Mouse (Mus musculus): ENCODE measurements at regions not wholly inside any gene's neighbourhood (a gene's known extent, or its start where the extent isn't known, plus 50 kb on each side); places are given as distances from the start of the nearest gene placed in this dataset.
"Not testable (repeated sequence)": the region's sequence is repeated elsewhere in the genome, so short reads cannot be mapped to it uniquely, and the experiment has no call there.

DNA sequence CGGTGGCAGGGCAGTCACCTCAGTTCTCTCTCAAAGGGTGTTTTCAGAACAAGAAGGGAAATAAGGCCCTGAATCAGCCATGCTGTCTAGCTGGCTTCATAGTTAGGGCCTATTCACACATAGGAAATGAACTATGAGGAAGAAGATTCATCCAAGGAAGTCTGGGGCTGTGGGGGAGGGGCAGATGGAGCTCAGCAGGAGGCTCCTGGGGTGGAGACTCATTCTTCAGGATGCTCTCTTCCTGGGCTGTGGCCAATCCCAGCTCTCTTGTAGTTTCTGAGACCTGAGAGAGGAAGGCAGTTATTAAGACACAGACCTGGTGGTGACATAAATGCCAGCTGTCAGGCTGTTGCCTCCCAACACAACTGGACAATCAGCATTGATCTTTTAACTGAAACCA, 149.4 kb upstream of the Speer4f2 start:
- H3K4me2 ChIP-seq (replicated peaks) = not testable (repeated sequence)

DNA sequence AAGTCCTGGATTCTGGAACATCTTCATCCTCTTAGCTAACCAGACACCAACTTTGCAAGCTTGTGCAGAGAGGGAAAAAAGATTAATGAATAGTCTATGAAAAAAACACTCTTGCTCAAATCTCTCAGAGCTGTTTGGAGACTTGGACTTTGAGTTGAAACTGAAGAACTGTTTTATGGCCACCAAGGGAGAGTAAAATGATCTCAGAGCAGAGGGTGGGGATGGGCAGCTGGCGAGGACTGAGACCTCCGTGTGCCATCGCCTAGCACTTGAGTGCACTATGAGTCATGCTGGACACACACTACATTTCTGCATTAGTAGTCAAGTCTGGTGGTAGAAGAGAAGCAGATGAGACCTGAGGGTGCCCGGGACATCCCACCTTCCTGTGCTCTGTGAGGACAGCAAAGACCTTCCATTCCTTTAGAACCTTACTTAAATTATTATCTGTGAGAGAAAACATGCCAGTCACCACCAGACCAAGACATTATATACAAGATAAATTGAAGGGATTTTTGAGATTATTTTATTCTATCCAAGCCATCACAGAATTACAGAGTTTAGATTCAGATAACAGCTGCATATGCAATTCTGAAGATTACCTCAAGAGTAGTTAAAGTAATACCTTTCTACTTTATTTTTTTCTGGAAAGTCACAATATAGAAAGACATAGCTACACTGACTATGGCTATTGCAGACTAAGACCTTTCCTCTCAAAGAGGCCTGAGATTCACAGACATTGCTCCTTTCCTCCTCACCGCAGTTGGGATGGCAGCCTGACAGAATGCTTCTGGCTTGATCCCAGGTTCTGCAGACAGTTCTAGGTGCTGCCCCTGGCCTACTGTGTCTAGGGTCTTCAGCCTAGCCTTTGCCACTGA, 125.0 kb upstream of the Speer4f2 start:
- Histone ChIP-seq H3K4me3 (replicated peaks) (no peak overlapping the region), H3K9me3 (no peaks in the 10 kb centered on the region), H3K27me3 (no peaks in the 10 kb centered on the region), H3K9ac (replicated peaks) (no peak overlapping the region), H3K27ac (no peak overlapping the region), H3K4me2 (replicated peaks) (no peak overlapping the region), H3K4me1 (replicated peaks) (no peaks in the 10 kb centered on the region), H3K36me3 (no peaks in the 10 kb centered on the region)
- 94% methylated on average over 5 of the region's 5 CpGs for WGBS
- no peak for ATAC-seq

More for the DNA sequence above, 149.4 kb upstream of the Speer4f2 start:
- not testable (repeated sequence) for H3K9ac ChIP-seq (replicated peaks); H3K4me3 ChIP-seq (replicated peaks); H3K9me3 ChIP-seq; H3K27me3 ChIP-seq; H3K27ac ChIP-seq; H3K36me3 ChIP-seq; ATAC-seq; H3K4me1 ChIP-seq (replicated peaks)
- 84% methylated on average over 1 of the region's 1 CpGs for WGBS

DNA sequence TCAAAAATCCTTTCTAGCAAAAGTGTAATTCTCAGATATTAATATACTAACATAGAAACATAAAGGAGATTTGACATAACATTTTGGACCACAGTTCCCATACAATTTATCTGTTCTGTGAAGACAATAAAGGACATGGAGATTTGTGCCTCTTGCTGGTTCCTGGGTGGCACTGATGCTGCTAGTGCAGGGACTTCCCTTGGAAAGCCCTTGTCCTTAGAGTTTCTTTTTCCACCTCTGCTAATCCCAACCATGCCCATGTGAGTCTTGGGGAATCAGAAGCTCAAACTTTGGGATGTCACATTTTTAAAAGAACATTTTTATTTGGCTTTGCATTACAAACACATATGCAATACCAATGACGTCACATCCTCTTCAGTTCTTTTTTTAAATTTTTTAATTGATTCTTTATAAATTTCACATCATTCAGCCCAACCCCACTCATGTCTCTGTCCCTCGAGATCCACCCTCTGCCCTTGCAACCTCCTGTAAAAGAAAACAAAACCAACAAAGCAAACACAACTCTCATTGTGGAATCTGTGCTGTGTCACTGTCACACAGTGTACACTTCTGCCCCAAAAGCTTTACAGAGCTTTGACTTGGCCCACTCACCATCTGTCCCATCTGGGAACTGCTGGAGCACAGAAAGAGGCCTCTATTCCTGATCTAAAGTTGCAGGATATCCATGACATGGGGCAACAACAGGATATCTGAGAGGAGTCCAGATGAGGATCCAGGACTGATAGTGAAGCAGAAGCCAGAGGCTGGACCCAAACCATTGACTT, 112.2 kb upstream of the Speer4f2 start:
- H3K9ac ChIP-seq (replicated peaks) = no peak overlapping the region
- no peak for ATAC-seq
- no peaks in the 10 kb centered on the region for H3K4me1 ChIP-seq (replicated peaks)
- H3K27ac ChIP-seq = no peak overlapping the region
- H3K4me2 ChIP-seq (replicated peaks) = no peak overlapping the region
- no peaks in the 10 kb centered on the region for H3K9me3 ChIP-seq
- H3K27me3 ChIP-seq = no peaks in the 10 kb centered on the region
- no peak overlapping the region for H3K4me3 ChIP-seq (replicated peaks)
- 78% methylated on average over 2 of the region's 2 CpGs for WGBS
- H3K36me3 ChIP-seq = no peaks in the 10 kb centered on the region

DNA sequence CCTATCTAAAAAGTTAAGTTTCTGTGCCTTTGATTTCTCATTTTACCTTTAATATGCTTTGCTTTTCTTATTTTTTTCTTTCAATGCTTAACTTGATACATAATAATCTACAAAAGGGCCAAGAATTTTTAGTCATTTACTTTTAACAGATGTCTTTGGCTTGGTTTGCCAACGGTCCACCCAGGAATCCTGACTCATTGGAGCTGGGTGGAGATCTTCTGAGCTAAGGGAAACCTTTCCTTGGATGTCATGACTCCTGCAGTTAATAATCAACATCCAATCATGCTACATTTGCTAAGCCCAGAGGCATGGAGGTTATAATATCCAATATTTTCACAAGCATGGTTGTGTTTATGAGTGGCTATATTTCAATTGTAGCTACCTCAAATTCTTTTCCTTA, 110.9 kb upstream of the Speer4f2 start:
- WGBS = 91% methylated on average over 1 of the region's 1 CpGs
- Histone ChIP-seq H3K9ac (replicated peaks) (no peak overlapping the region), H3K36me3 (no peaks in the 10 kb centered on the region), H3K27ac (no peak overlapping the region), H3K4me2 (replicated peaks) (no peak overlapping the region), H3K4me3 (replicated peaks) (no peak overlapping the region), H3K9me3 (no peaks in the 10 kb centered on the region), H3K27me3 (no peaks in the 10 kb centered on the region), H3K4me1 (replicated peaks) (no peaks in the 10 kb centered on the region)
- no peak for ATAC-seq

DNA sequence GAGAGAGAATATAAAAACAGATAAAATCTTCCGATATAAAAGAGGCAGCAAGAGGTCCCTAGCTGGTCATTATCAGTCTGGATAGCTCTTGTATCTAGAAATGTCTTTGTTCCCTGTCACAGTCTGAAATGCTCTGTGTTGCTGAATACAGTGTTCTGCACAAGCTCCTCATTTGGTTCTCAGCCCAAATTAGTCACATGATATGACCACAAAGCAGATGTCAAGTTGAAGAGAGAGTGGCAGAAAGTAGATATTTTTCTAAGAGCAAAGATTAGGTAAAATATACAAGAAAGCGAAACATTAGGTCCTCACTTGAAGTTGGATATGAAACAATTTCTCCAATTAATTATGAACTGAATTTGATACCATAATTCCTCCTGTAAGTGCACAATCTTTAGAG, 101.8 kb upstream of the Speer4f2 start:
- no peaks in the 10 kb centered on the region for H3K27me3 ChIP-seq
- no peaks in the 10 kb centered on the region for H3K4me1 ChIP-seq (replicated peaks)
- ATAC-seq = no peak
- no peaks in the 10 kb centered on the region for H3K9me3 ChIP-seq
- no peak overlapping the region for H3K4me2 ChIP-seq (replicated peaks)
- H3K36me3 ChIP-seq = no peaks in the 10 kb centered on the region
- no peak overlapping the region for H3K27ac ChIP-seq
- H3K9ac ChIP-seq (replicated peaks) = no peak overlapping the region
- 93% methylated on average over 2 of the region's 2 CpGs for WGBS
- no peak overlapping the region for H3K4me3 ChIP-seq (replicated peaks)

DNA sequence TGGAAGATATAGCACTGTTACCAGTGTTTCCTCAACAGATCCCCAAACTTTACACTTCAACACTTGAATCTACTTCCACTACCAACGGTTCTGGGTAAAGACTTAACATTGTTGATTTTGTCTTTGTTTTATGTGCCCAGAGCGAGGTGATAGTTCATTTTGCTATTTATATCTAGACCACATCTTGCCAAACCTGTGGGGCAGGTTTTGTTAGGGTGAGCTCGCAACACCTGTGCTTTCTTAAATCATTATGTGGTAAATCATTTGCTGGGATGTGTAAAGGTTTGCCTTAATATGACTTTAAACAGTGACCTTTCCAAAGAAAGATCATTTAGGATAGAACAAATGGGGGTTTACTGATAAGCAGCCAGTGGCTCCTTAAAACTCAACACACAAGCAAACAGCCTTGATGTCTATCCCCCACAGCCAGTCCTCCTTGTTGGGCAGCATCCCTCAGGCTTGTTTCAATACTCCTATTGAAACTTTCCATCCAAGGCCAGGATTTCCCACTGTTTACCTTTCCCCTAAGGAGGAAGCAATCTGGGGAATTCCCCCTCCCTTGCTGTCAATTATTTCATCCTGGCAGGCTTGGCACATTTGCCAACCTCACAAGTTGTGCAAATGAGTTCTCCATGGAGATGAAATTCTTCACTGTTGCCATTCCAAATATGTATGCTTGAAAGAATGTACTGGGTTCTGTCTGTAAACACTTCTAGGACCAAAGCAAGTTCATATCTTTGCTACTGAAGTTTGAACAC, 101.1 kb upstream of the Speer4f2 start:
- no peak overlapping the region for H3K27ac ChIP-seq
- H3K9me3 ChIP-seq = no peaks in the 10 kb centered on the region
- no peak overlapping the region for H3K4me2 ChIP-seq (replicated peaks)
- H3K27me3 ChIP-seq = no peaks in the 10 kb centered on the region
- no peaks in the 10 kb centered on the region for H3K4me1 ChIP-seq (replicated peaks)
- ATAC-seq = no peak
- H3K9ac ChIP-seq (replicated peaks) = no peak overlapping the region
- 89% methylated on average over 3 of the region's 3 CpGs for WGBS
- H3K36me3 ChIP-seq = no peaks in the 10 kb centered on the region
- no peak overlapping the region for H3K4me3 ChIP-seq (replicated peaks)

DNA sequence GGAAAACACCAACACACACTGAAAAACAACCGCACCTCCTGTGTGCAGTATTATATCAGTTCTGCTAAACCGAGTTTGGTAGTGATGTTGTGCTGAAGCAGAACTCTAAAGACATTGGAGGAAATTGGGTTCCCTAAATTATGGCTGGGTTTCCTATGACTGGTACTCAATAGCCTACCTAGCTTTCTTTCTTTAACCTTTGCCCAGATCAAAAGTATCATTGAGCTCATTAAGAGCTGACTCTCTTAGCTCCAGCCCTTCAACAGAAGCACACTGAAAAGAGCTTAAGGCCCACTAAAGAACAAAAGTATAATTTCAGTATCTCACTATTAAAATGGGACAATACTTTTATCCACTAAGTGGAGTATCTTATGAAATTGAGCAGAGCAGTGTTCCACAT, 97.6 kb upstream of the Speer4f2 start:
- ATAC-seq = no peak
- Histone ChIP-seq H3K4me3 (replicated peaks) (no peak overlapping the region), H3K9ac (replicated peaks) (no peak overlapping the region), H3K9me3 (no peaks in the 10 kb centered on the region), H3K36me3 (no peaks in the 10 kb centered on the region), H3K4me1 (replicated peaks) (no peaks in the 10 kb centered on the region), H3K27ac (no peak overlapping the region), H3K4me2 (replicated peaks) (no peak overlapping the region), H3K27me3 (no peaks in the 10 kb centered on the region)
- WGBS = 95% methylated on average over 2 of the region's 2 CpGs

DNA sequence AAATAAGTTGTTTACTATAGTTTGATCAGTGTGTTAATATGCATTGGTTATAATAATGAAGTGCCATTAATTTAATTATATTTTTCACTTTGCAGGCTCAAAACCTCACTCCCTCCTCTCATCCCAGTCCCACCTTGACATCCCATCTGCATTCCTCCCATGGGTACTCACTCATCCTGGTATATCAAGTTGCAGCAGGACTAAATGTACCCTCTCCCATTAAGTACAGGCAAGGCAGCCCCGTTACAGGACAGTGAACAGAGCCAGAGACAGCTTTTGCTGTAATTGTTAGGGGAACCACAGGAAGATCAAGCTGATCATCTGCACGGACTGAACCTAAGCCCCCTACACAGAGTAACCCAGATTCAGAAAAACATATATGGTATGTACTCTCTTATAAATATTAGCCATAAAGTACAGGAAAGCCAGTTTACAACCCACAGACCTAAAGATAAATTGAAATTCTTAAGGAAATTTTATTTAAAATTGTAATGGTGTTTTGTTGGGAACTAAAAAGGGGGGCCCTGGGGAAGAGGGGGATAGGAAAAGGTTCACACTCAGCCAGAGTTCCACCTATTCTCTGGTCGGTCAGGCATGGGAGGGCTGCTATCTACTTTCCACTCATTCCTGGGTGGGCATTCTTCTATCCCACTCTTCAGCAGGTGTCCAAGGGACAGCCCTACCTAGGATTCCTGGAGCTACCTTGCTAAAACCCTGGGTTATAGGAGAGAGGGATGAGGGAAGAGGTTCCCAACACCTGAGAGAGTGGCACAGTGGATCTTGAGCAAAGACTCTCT, 96.0 kb upstream of the Speer4f2 start:
- no peak for ATAC-seq
- WGBS = 85% methylated on average over 3 of the region's 3 CpGs
- Histone ChIP-seq H3K4me1 (replicated peaks) (no peaks in the 10 kb centered on the region), H3K9ac (replicated peaks) (no peak overlapping the region), H3K9me3 (no peaks in the 10 kb centered on the region), H3K27ac (no peak overlapping the region), H3K4me2 (replicated peaks) (no peak overlapping the region), H3K27me3 (no peaks in the 10 kb centered on the region), H3K4me3 (replicated peaks) (no peak overlapping the region), H3K36me3 (no peaks in the 10 kb centered on the region)

DNA sequence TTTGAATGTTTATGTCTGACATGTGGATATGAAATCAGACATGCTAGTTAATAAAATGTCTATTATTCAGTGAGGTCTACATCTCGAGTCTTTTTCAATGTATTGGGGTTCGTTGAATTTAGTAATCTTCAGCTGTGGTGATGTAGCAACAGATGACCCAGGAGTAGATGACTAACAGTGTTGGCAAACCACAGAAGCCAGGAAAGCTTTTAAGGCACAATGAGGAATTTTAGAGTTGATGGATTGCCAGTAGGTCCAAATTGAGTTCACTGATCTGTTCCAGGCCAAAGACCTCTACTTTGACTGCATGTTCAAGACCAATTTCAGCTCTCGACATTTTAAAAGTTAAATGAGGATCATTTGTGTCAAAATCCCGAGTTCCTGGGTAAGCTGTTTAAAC, 92.8 kb upstream of the Speer4f2 start:
- H3K27me3 ChIP-seq = no peaks in the 10 kb centered on the region
- H3K36me3 ChIP-seq = no peaks in the 10 kb centered on the region
- ATAC-seq = no peak
- H3K27ac ChIP-seq = no peak overlapping the region
- no peak overlapping the region for H3K4me2 ChIP-seq (replicated peaks)
- H3K4me3 ChIP-seq (replicated peaks) = no peak overlapping the region
- no peaks in the 10 kb centered on the region for H3K4me1 ChIP-seq (replicated peaks)
- WGBS = 87% methylated on average over 4 of the region's 4 CpGs
- H3K9ac ChIP-seq (replicated peaks) = no peak overlapping the region
- no peaks in the 10 kb centered on the region for H3K9me3 ChIP-seq

DNA sequence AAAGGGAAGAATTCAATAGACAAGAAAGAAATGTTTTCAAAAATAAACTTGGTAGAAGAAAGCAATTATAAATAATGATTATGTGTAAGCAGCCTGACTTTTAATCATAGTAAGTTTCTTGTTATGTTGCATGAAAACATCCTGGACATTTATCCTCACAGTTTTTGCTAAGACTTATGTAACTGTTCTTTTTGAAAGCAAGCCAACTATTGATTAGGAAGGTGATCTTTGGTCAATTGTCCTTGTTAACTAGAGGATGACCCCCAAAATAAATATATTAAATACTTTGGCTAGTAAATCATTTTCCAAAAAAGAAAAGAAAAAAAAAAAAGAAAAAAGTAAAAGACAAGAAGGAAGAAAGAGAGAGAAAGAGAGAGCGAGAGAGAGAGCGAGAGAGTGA, 92.0 kb upstream of the Speer4f2 start:
- Histone ChIP-seq H3K9ac (replicated peaks) (no peak overlapping the region), H3K4me1 (replicated peaks) (no peaks in the 10 kb centered on the region), H3K36me3 (no peaks in the 10 kb centered on the region), H3K27ac (no peak overlapping the region), H3K27me3 (no peaks in the 10 kb centered on the region), H3K4me2 (replicated peaks) (no peak overlapping the region), H3K9me3 (no peaks in the 10 kb centered on the region), H3K4me3 (replicated peaks) (no peak overlapping the region)
- no peak for ATAC-seq
- WGBS = 98% methylated on average over 2 of the region's 2 CpGs

DNA sequence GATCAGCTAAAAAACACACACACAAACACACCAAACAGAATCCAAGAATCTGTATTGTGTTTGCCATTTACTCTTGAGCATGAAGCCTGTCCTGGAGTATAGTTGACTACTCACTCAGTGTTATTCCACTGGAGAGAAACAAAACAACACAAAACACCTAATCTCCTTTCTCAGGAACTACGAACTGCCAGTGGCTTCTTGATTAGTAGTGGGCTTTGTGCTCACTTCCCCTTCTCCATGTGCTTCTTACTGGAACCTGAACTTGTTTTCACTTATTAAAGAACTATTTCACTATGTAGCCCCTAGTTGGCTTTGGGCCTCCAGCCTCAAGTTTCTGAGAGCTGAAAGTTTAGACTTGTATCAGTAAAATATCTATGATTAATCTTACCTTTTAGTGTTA, 84.0 kb upstream of the Speer4f2 start:
- no peak for ATAC-seq
- Histone ChIP-seq H3K4me3 (replicated peaks) (no peak overlapping the region), H3K36me3 (no peaks in the 10 kb centered on the region), H3K4me2 (replicated peaks) (no peak overlapping the region), H3K9ac (replicated peaks) (no peak overlapping the region), H3K27me3 (no peaks in the 10 kb centered on the region), H3K27ac (no peak overlapping the region), H3K4me1 (replicated peaks) (no peaks in the 10 kb centered on the region), H3K9me3 (no peaks in the 10 kb centered on the region)
- 74% methylated on average over 1 of the region's 1 CpGs for WGBS

All from midbrain, embryonic 13.5 days (tissue).